Mouse (Mus musculus) natural killer cell, adult 2 months (primary cell): ENCODE measurements around the gene Cdyl2.

Source experiments
- DNase-seq, 2 experiments: peaks; one replicate each; pipeline ENCODE4 v3.0.0; 2022; ENCODE audit warnings: low spot score in 2 of 2

The Cdyl2 gene

DNA sequence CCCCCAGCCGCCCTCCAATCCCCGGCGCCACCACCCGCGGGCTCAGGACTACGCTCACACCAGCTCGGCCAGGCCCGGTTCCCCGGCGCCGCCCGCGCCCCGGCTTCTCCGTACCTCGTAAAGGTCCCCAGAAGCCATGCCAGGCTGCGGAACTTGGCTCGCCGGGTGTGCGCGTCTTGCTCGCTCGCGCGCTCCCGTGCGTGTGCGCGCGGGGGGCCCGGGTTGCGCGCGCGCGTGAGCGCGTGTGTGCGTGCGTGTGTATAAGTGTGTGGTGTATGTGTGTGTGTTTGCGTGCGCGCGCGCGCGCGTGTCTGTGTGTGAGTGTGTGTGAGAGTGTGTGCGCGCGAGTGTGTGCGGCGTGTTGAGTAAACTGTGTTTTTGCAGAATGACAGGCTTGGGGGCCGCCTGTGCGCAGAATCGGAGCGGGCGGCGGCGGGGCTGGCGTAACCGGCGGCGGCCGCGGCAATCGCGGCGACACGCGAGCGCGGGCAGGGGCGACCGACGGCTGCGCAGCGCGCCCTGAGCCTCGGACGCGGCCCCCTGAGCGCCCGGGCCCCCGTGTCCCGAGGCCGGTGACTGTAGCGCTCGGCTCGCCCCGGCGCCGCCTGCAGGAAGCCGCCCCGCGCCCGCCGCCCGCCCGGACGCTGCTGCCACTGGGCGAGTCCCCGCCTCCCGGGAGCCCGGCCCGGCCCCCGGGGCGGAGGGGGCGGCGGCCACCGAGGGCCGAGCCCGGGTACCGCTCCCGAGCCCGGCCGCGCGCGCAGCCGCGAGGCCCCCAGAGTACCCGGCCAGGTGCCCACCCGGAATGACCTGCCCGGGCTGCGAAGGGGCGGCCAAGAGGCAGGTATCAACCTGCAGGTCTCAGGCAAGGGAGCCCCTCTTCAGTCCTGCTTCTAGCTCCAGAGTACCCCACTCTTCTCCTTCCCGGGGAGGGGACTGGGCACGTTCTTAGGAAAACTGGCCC, at the start of gene Cdyl2:
TSS of gene Cdyl2 (minus strand) at position 308 of the 964 bp plus-strand sequence.
- peak; percentile 40 to 69 for DNase-seq

DNA sequence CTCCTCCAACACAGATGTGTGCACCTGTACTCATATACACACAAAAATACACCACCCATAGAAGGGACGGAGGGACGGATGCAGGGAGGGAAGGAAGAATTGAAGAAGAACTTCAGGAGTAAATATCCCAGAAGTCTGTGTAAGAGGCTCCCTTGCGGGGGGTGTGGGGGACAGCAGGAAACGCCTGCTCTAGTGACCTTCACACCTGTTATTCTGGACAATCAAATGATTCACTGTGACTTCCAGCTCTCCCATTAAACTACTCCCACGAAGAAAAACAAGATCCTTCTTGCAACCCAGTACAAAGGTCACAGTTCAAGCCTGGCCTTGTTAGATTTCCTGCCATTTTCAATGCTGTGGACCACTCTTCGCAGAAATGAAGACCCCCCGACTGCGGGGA, 47.8 kb upstream of the Cdyl2 start:
- DNase-seq = no peak

- no peak for DNase-seq
Observed at GRCm38 (mm10) chr8:116774220-116774619, 41.4 kb upstream of the Cdyl2 start.

GRCm38 (mm10) chr8:116772727-116773126, 39.9 kb upstream of the Cdyl2 start:
- DNase-seq = no peak

DNA sequence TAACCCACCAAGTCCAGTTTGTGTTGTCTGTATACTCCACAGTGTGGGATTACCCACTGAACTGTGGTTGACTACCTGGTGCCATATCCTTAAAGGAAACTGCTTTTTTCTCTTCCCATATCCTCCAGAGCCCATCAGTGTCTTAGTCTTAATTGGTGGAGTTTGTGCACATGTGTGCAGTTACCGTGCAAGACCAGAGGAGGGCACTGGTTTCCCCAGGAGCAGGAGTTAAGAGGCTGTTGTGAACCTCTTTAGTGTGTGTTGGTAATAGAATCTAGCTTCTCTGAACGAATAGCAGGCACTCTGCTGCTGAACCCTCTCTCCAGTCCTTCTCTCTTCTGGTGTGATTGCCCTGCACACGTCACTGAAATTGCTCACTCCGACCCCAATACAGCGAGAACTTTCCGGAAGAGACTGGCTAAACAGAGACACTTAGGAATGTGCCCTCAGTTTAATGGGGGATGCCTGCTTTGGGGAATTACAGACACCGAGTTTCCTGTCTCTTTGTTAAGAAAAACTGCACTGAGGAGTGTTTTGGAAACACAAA, 39.1 kb upstream of the Cdyl2 start:
- no peak for DNase-seq

GRCm38 (mm10) chr8:116770756-116771155, 38.0 kb upstream of the Cdyl2 start:
- DNase-seq = no peak

DNA sequence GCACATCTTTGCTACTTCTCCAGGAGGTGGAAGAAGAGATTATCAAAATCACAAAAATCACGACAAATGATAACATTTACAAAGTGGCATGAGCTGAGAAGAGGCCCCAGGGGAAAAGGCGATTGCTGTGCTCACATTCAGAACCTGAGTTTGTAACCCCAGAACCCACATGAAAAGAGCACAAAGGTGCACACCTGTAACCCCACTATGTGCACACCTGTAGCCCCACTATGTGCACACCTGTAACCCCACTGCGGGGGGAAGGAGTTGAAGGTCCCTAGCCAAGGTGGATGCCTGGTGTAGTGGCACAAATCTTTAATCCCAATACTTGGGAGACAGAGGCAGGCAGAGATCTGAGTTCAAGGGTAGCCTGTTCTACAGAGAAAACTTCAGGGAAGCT, 23.4 kb upstream of the Cdyl2 start:
- DNase-seq = no peak

- DNase-seq = peak; percentile 25 to 49
Observed at GRCm38 (mm10) chr8:116755557-116755956, 22.8 kb upstream of the Cdyl2 start.

DNA sequence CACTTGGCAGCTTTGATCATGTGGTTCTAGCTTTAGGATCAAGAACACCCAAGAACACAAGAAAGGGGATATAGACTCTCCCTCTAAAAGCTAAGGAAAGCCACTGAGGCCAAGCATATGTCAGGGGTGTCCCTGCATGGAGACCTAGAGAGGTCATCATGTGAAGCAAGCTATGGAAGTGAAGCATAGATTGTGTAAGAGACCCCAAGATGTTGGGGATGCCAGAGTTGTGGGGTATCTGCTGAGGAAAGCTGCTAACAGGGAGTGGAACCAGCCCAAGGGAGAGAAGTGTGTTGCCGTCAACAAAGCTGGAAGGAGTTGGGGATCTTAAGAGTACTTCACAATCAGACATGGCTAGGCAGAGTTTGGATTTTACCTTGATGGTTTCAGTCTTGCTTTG, 7.9 kb upstream of the Cdyl2 start:
- DNase-seq = no peak

- no peak for DNase-seq
Observed at GRCm38 (mm10) chr8:116735306-116735705, 2.5 kb upstream of the Cdyl2 start.

- no peak for DNase-seq
Observed at GRCm38 (mm10) chr8:116734176-116734575, 1.4 kb upstream of the Cdyl2 start.

GRCm38 (mm10) chr8:116733648-116734014, 840 bp upstream of the Cdyl2 start:
- DNase-seq = no peak

- DNase-seq = no peak
Observed at GRCm38 (mm10) chr8:116731976-116732683, 661 bp downstream of the Cdyl2 start.

- peak in 1 of 2 experiments; percentile 32 for DNase-seq
Observed at GRCm38 (mm10) chr8:116721451-116721850, 11.3 kb downstream of the Cdyl2 start.

- no peak for DNase-seq
Observed at GRCm38 (mm10) chr8:116707496-116707895, 25.3 kb downstream of the Cdyl2 start.

GRCm38 (mm10) chr8:116702501-116702900, 30.3 kb downstream of the Cdyl2 start:
- DNase-seq = peak in 1 of 2 experiments; percentile 12

GRCm38 (mm10) chr8:116692931-116693330, 39.9 kb downstream of the Cdyl2 start:
- DNase-seq = no peak

GRCm38 (mm10) chr8:116689741-116690140, 43.0 kb downstream of the Cdyl2 start:
- peak in 1 of 2 experiments; percentile 4 for DNase-seq

DNA sequence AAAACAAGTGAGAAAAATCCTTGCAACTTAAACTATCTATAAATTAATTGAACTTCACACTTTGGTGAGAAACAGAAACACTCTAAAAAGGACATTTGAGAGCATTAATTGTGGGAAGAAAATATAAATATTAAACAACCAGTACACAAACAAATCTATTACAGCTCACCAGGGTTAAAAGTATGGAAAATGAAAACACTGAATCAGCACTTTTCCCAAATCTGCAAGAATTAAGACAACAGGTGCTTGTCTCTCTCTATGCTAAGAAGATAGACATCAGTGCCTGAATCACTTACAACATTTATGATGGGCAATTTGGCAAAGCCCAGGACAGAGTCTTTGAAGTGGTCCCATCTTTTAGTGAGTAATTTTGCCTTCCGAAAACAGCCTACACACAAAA, 56.6 kb downstream of the Cdyl2 start:
- DNase-seq = no peak

GRCm38 (mm10) chr8:116673966-116674805, 58.6 kb downstream of the Cdyl2 start:
- DNase-seq = peak in 1 of 2 experiments; percentile 19

DNA sequence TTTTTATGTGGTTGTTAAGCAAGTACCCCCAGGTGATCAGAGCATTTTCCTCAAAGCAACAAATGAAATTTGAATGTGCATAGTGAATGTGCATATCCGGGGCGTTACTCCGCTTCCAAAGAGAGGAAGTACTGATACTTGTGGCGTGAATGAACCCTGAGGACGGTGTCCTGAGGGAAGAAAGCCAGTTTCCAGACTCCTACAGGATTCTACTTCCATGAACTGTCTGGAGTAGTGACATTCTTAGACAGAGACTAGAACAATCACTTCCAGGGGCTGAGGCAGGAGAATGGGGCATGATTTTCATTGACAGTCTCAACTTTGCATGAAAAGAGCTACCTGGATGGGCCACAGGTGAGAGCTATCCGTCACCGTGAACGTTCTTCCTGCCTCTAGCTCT, 59.3 kb downstream of the Cdyl2 start:
- DNase-seq = no peak

- DNase-seq = no peak
Observed at GRCm38 (mm10) chr8:116673052-116673451, 59.7 kb downstream of the Cdyl2 start.
